ENCODE assay signal across 28 mouse cellular contexts in genomic region chr11:63789473-63790120, GRCm38 (mm10).
DNase-seq lines count a peak whose midpoint lies in the region; ATAC-seq and TF ChIP-seq lines count a peak whose summit lies in the region.
"Had no signal": no experiment of that assay in that cellular context is flagged by ENCODE, and none has a peak within 500 bp of the region (broad histone marks: within the 10 kb centered on the region; RNA-seq: fewer than 3 reads in every experiment).

No protein-coding gene starts in this region.

- H3K36me3 ChIP-seq in midbrain, embryonic 10.5 days, result no peaks in the 10 kb centered on the region
- no peaks in the 10 kb centered on the region for H3K36me3 ChIP-seq in midbrain, embryonic 13.5 days
- H3K36me3 ChIP-seq in limb, embryonic 13.5 days, result no peaks in the 10 kb centered on the region
- H3K36me3 ChIP-seq: embryonic facial prominence, embryonic 15.5 days; heart, embryonic 15.5 days; neural tube, embryonic 13.5 days had no signal

- H3K27me3 ChIP-seq in midbrain, embryonic 10.5 days (ENCODE audit: low read depth, poor library complexity, severe bottlenecking), result peaks cover 67% of the 10 kb centered on the region
- H3K27me3 ChIP-seq in midbrain, embryonic 13.5 days, result peaks cover 20% of the 10 kb centered on the region
- peaks cover 40% of the 10 kb centered on the region for H3K27me3 ChIP-seq in limb, embryonic 13.5 days
- H3K27me3 ChIP-seq: neural tube, embryonic 13.5 days had no signal

- H3K4me3 ChIP-seq in midbrain, embryonic 10.5 days, result no peak overlapping the region
- no peak overlapping the region for H3K4me3 ChIP-seq in midbrain, embryonic 13.5 days (replicated peaks)
- no peak overlapping the region for H3K4me3 ChIP-seq in limb, embryonic 13.5 days
- H3K4me3 ChIP-seq in gastrocnemius, adult 2 months, result no peak overlapping the region
- H3K4me3 ChIP-seq: embryonic facial prominence, embryonic 15.5 days; heart, adult 2 months; heart, embryonic 15.5 days; layer of hippocampus, adult 2 months; neural tube, embryonic 13.5 days had no signal

- intact Hi-C loops in gastrocnemius, adult 2 months (cut with DNase I), result no loop called here

- H3K9ac ChIP-seq in midbrain, embryonic 13.5 days (replicated peaks), result no peak overlapping the region
- H3K9ac ChIP-seq in limb, embryonic 13.5 days, result no peak overlapping the region
- H3K9ac ChIP-seq: embryonic facial prominence, embryonic 15.5 days; heart, embryonic 15.5 days; liver, embryonic 14.5 days; neural tube, embryonic 13.5 days had no signal

- DNase-seq in embryo, embryonic 10 days (ENCODE audit: low spot score), result peak; percentile 47
- DNase-seq in embryo, embryonic 9.5 days (ENCODE audit: extremely low spot score), result no peak
- no peak for DNase-seq in midbrain, embryonic 10.5 days (ENCODE audit: low spot score)
- DNase-seq in adrenal gland, postnatal 36 days, result no peak
- no peak for DNase-seq in spleen, postnatal 10 days (ENCODE audit: low spot score in 2 of 2)
- no peak for DNase-seq in gastrocnemius, adult 2 months
- DNase-seq: adrenal gland, postnatal 25 days; cerebellum, adult 11-12 months; cerebellum, postnatal 25 days; heart, adult 2 months; kidney, adult 18-20 months; kidney, postnatal 14 days; layer of hippocampus, postnatal 36 days; midbrain, embryonic 14.5 days; right cerebral cortex, postnatal 14 days had no signal

- WGBS in midbrain, embryonic 10.5 days, result 51% methylated on average over 8 of the region's 8 CpGs
- 52% methylated on average over 8 of the region's 8 CpGs for WGBS in midbrain, embryonic 13.5 days
- 28% methylated on average over 8 of the region's 8 CpGs for WGBS in limb, embryonic 13.5 days

- no peak overlapping the region for H3K4me2 ChIP-seq in midbrain, embryonic 13.5 days (replicated peaks)
- 0 out of 2 replicates have a peak overlapping the region, but pooled peaks have one; percentile 15 for H3K4me2 ChIP-seq in limb, embryonic 13.5 days (replicated peaks)
- H3K4me2 ChIP-seq: embryonic facial prominence, embryonic 15.5 days; heart, embryonic 15.5 days; neural tube, embryonic 13.5 days had no signal

- H3K9me3 ChIP-seq in midbrain, embryonic 10.5 days (replicated peaks), result no peaks in the 10 kb centered on the region
- H3K9me3 ChIP-seq in midbrain, embryonic 13.5 days, result no peaks in the 10 kb centered on the region
- no peaks in the 10 kb centered on the region for H3K9me3 ChIP-seq in limb, embryonic 13.5 days
- H3K9me3 ChIP-seq: embryonic facial prominence, embryonic 15.5 days; heart, embryonic 15.5 days; neural tube, embryonic 13.5 days had no signal

- H3K27ac ChIP-seq in midbrain, embryonic 10.5 days (replicated peaks), result 0 out of 2 replicates have a peak overlapping the region, but pooled peaks have one; percentile 42
- H3K27ac ChIP-seq in midbrain, embryonic 13.5 days, result no peak overlapping the region
- H3K27ac ChIP-seq in limb, embryonic 13.5 days, result no peak overlapping the region
- H3K27ac ChIP-seq in gastrocnemius, adult 2 months, result no peak overlapping the region
- H3K27ac ChIP-seq: embryonic facial prominence, embryonic 15.5 days; heart, adult 2 months; heart, embryonic 15.5 days; layer of hippocampus, adult 2 months; liver, embryonic 14.5 days; neural tube, embryonic 13.5 days; stomach, postnatal 0 days had no signal

- H3K4me1 ChIP-seq in midbrain, embryonic 10.5 days, result peaks cover 40% of the 10 kb centered on the region
- H3K4me1 ChIP-seq in midbrain, embryonic 13.5 days (replicated peaks), result peaks cover 18% of the 10 kb centered on the region
- peaks cover 15% of the 10 kb centered on the region for H3K4me1 ChIP-seq in limb, embryonic 13.5 days

- TF ChIP-seq CTCF in gastrocnemius, adult 2 months (IDR thresholded peaks at IDR 0.05), result no peak

- no peak for ATAC-seq in midbrain, embryonic 13.5 days
- ATAC-seq in limb, embryonic 13.5 days (ENCODE audit: low FRiP score, low read depth), result peak; percentile 44; the same call in 1 of the 2 replicates
- ATAC-seq: activated CD4-positive, CD25-positive, alpha-beta regulatory T cell, adult 4 months; CD4-positive, CD25-positive, alpha-beta regulatory T cell, adult 4 months; forebrain, embryonic 16.5 days; hindbrain, embryonic 16.5 days; lung, postnatal 0 days had no signal
